Mouse (Mus musculus) 3134 (cell line): ENCODE measurements at regions not wholly inside any gene's neighbourhood (a gene's known extent, or its start where the extent isn't known, plus 50 kb on each side); places are given as distances from the start of the nearest gene placed in this dataset.
A peak's percentile ranks its signal among the peaks of the same experiment; 100 is the strongest.

Experiments
- DNase-seq: peaks from one replicate; pipeline ENCODE4 v3.0.0-alpha.2; 2011; ENCODE audit warnings: low spot score; ENCODE audit not compliant: insufficient read length; ENCODE audit errors: extremely low read depth

DNA sequence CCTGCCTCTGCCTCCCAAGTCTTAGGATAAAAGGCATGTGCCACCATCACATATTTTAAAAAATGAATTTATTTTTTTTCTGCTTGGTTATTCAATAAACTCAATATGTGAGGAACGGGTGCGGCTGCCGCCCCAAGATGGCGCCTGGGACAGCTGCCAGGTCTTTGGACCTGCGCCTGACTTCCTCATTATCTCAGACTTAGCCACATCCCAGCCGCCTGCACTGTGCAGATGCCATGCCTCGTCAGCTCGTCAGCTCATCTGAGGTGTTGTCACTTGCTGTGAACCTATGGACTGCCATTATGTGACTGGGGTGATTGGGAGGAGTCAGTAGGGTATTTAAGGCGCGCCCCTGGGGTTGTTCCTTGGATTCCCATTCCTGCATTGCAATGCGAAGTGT lies 354.1 kb downstream of the Cdh7 start:
- DNase-seq = peak; percentile 28
